Mouse (Mus musculus) heart, embryonic 14.5 days (tissue): Measurements from ENCODE around the gene 6430571L13Rik. TPM values are rescaled to one million over a fixed set of nuclear protein-coding genes. Genes with fewer than 3 reads are reported as not detected.
A peak's percentile ranks its signal among the peaks of the same experiment; 100 is the strongest.

ENCODE experiments used
- ATAC-seq: fragments of 200-750 bp; cut with Nextera tagmentation; 2 replicates; pipeline ENCODE4 v1.8.0; 2017; ENCODE audit warnings: low read depth, moderate TSS enrichment; ENCODE audit not compliant: insufficient number of reproducible peaks, insufficient read depth, low FRiP score
- H3K27ac ChIP-seq, 2 experiments: fragments of 200-500 bp in 1 of 2; fragments of 300-500 bp in 1 of 2; sonication (generic) in 1 of 2; replicated peaks in 1 of 2; 2 replicates each; pipeline ENCODE4 v1.5.1; 2012 to 2014; ENCODE audit warnings: low read depth in 2 of 2, low read length in 2 of 2, control low read depth in 1 of 2, mild to moderate bottlenecking in 1 of 2, mixed read lengths in 1 of 2; ENCODE audit not compliant: control insufficient read depth in 1 of 2, insufficient read depth in 1 of 2
- H3K27me3 ChIP-seq: fragments of 300-500 bp; sonication (generic); 2 replicates; pipeline ENCODE4 v1.6.1; 2014; ENCODE audit warnings: mild to moderate bottlenecking, low read length, control low read depth; ENCODE audit not compliant: control insufficient read depth, insufficient read depth
- H3K36me3 ChIP-seq: fragments of 300-500 bp; sonication (generic); 2 replicates; pipeline ENCODE4 v1.6.1; 2014; ENCODE audit warnings: mild to moderate bottlenecking, control low read depth, low read length, mixed read lengths; ENCODE audit not compliant: control insufficient read depth, insufficient read depth
- H3K4me1 ChIP-seq, 2 experiments: fragments of 200-500 bp in 1 of 2; fragments of 300-500 bp in 1 of 2; sonication (generic) in 1 of 2; 2 replicates each; pipeline ENCODE4 v1.6.1; 2012 to 2014; ENCODE audit warnings: low read length in 2 of 2, control low read depth in 1 of 2, mixed read lengths in 1 of 2; ENCODE audit not compliant: control insufficient read depth in 2 of 2, insufficient read depth in 2 of 2
- H3K4me2 ChIP-seq: fragments of 300-500 bp; sonication (generic); 2 replicates; pipeline ENCODE4 v1.6.1; 2014; ENCODE audit warnings: mild to moderate bottlenecking, low read length
- H3K4me3 ChIP-seq, 2 experiments: fragments of 200-500 bp in 1 of 2; fragments of 300-500 bp in 1 of 2; sonication (generic) in 1 of 2; 2 replicates each; pipeline ENCODE4 v1.5.1; 2012 to 2014; ENCODE audit warnings: low read length in 2 of 2, mild to moderate bottlenecking in 2 of 2, control low read depth in 1 of 2, low read depth in 1 of 2, moderate library complexity in 1 of 2; ENCODE audit not compliant: control insufficient read depth in 1 of 2, insufficient read depth in 1 of 2
- H3K9ac ChIP-seq: fragments of 300-500 bp; sonication (generic); 2 replicates; pipeline ENCODE4 v1.6.1; 2014; ENCODE audit warnings: mild to moderate bottlenecking, low read length
- H3K9me3 ChIP-seq: fragments of 300-500 bp; sonication (generic); 2 replicates; pipeline ENCODE4 v1.6.1; 2016; ENCODE audit warnings: low read length, control low read depth; ENCODE audit not compliant: control insufficient read depth
- WGBS: fragments of 180-500 bp; shearing (Covaris S2); extraction: QIAGEN DNeasy Blood & Tissue Kit; methylation state at CpG from one replicate; pipeline ENCODE4 v1.1.7; 2014; 5-methylcytosine and 5-hydroxymethylcytosine counted together
- polyA plus RNA-seq: library from polyadenylated mRNA; unstranded; fragments of >200 nt; fragmentation: Nextera tagmentation; extraction: Ambion mirVana; gene quantifications from 2 replicates; pipeline ENCODE4 v1.2.1, GENCODE M21; 2014

The 6430571L13Rik gene
- polyA plus RNA-seq, 1 experiment from 2014 or later: 1.1 TPM

- no peak overlapping the region for H3K27ac ChIP-seq
- H3K9me3 ChIP-seq: no peaks in the 10 kb centered on the region
- no peak overlapping the region for H3K9ac ChIP-seq
- peaks cover 15 to 20% of the 10 kb centered on the region in 2 experiments for H3K4me1 ChIP-seq
- no peak for ATAC-seq
- H3K36me3 ChIP-seq: peaks cover 2% of the 10 kb centered on the region; the same call in 1 of the 2 replicates
- H3K27me3 ChIP-seq: no peaks in the 10 kb centered on the region
- no peak overlapping the region for H3K4me2 ChIP-seq
- no peak overlapping the region for H3K4me3 ChIP-seq
- WGBS: 63% methylated on average over 8 of the region's 8 CpGs
These were observed 17.8 kb upstream of the 6430571L13Rik start for GRCm38 (mm10) chr9:107322461-107323050.

DNA sequence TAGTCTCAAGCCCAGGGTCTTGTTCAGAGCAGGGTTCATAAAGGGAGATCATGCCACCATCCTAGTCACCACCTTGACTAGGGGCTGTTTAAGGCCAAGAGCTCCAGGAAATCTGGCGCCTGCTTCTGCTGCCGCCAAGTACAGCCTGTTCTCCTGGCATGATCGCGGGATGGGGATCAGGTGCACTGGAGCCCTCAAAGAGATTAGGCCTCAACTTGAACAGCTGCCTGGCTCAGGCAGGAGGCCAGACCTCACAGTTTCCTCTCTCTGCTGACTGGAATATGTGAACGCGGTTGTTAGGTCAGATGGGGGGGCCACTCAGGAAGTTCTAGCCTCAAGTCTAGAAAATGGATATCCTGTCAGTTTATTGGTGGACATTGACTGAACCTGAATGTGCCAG, 16.8 kb upstream of the 6430571L13Rik start:
- H3K4me2 ChIP-seq: no peak overlapping the region
- ATAC-seq: 0 out of 2 replicates have a peak, but pooled peaks have one; percentile 27
- 33% methylated on average over 6 of the region's 6 CpGs for WGBS
- H3K9ac ChIP-seq: 0 out of 2 replicates have a peak overlapping the region, but pooled peaks have one; percentile 16
- H3K4me1 ChIP-seq: peaks cover 15 to 20% of the 10 kb centered on the region in 2 experiments
- H3K4me3 ChIP-seq: no peak overlapping the region
- H3K36me3 ChIP-seq: peaks cover 3% of the 10 kb centered on the region; the same call in 1 of the 2 replicates
- no peaks in the 10 kb centered on the region for H3K9me3 ChIP-seq
- peak overlapping the region in 1 of 2 experiments; percentile 47; a peak in 2 of 4 replicates for H3K27ac ChIP-seq
- H3K27me3 ChIP-seq: no peaks in the 10 kb centered on the region

- no peaks in the 10 kb centered on the region for H3K27me3 ChIP-seq
- 70% methylated on average over 4 of the region's 4 CpGs for WGBS
- no peak overlapping the region for H3K27ac ChIP-seq
- no peak overlapping the region for H3K4me2 ChIP-seq
- peaks cover 3% of the 10 kb centered on the region; the same call in 1 of the 2 replicates for H3K36me3 ChIP-seq
- H3K4me3 ChIP-seq: no peak overlapping the region
- no peak for ATAC-seq
- H3K9ac ChIP-seq: no peak overlapping the region
- H3K4me1 ChIP-seq: peaks cover 15 to 20% of the 10 kb centered on the region in 2 experiments
- H3K9me3 ChIP-seq: no peaks in the 10 kb centered on the region
These were observed 15.4 kb upstream of the 6430571L13Rik start for GRCm38 (mm10) chr9:107324799-107325561.

DNA sequence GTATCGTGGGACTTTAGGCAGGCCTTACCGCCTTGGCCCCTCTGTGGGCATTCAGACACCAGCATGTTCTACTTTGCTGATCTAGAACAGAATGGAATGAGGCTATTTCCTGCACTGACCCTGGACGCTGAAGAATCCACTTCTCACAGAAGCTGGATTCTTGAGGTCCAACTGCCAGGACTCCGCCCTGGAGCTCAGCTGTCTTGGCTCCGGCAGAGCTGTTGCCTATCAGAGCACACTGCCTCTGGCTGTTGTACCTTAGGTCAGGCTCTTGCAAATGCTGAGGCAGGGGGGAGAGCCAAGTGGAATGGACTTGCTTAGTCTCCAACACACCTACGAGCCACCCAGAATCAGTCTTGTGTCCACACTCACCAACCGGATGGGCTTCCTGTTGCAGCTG, 14.5 kb upstream of the 6430571L13Rik start:
- WGBS: 61% methylated on average over 7 of the region's 7 CpGs
- H3K27me3 ChIP-seq: no peaks in the 10 kb centered on the region
- H3K36me3 ChIP-seq: peaks cover 3% of the 10 kb centered on the region; the same call in 1 of the 2 replicates
- H3K9me3 ChIP-seq: no peaks in the 10 kb centered on the region
- no peak overlapping the region for H3K4me2 ChIP-seq
- ATAC-seq: no peak
- H3K27ac ChIP-seq: no peak overlapping the region
- H3K9ac ChIP-seq: no peak overlapping the region
- H3K4me1 ChIP-seq: peaks cover 15 to 20% of the 10 kb centered on the region in 2 experiments
- no peak overlapping the region for H3K4me3 ChIP-seq

GRCm38 (mm10) chr9:107327879-107328620, 12.4 kb upstream of the 6430571L13Rik start:
- H3K27me3 ChIP-seq: no peaks in the 10 kb centered on the region
- no peak overlapping the region; a peak in 1 of 4 replicates for H3K27ac ChIP-seq
- no peak overlapping the region for H3K4me3 ChIP-seq
- H3K4me1 ChIP-seq: peaks cover 11 to 14% of the 10 kb centered on the region in 2 experiments
- H3K36me3 ChIP-seq: peaks cover 10% of the 10 kb centered on the region
- ATAC-seq: no peak
- H3K9ac ChIP-seq: no peak overlapping the region
- WGBS: 76% methylated on average over 16 of the region's 16 CpGs
- no peak overlapping the region for H3K4me2 ChIP-seq
- no peaks in the 10 kb centered on the region for H3K9me3 ChIP-seq

- H3K9me3 ChIP-seq: no peaks in the 10 kb centered on the region
- peaks cover 10% of the 10 kb centered on the region for H3K36me3 ChIP-seq
- no peak overlapping the region for H3K4me2 ChIP-seq
- peaks cover 0 to 3% of the 10 kb centered on the region in 2 experiments; a peak in 1 of 4 replicates for H3K4me1 ChIP-seq
- WGBS: 65% methylated on average over 6 of the region's 6 CpGs
- ATAC-seq: no peak
- H3K27ac ChIP-seq: no peak overlapping the region
- no peak overlapping the region for H3K9ac ChIP-seq
- no peak overlapping the region for H3K4me3 ChIP-seq
- no peaks in the 10 kb centered on the region for H3K27me3 ChIP-seq
These were observed 9.6 kb upstream of the 6430571L13Rik start for GRCm38 (mm10) chr9:107330791-107331190.

DNA sequence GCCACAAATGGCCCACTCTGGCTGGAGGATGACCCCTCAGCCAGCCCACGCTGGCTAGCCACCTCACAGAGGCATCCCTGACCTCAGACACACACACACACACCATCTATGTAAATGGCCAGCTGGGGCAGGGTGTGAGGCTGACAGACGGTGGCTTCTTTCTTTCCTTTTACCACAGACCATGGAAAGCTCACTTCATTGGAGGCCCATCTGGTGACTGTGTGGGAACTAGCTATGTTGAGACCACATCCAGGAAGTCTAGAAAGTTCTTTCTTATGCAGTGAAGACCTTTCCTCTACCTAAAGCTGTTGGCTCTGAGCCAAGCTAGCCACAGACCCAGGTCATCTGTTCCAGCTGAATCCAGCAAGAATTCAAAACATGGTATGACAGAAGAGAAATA, 6.7 kb upstream of the 6430571L13Rik start:
- peaks cover 7% of the 10 kb centered on the region for H3K36me3 ChIP-seq
- H3K4me3 ChIP-seq: no peak overlapping the region
- no peaks in the 10 kb centered on the region for H3K27me3 ChIP-seq
- no peaks in the 10 kb centered on the region for H3K9me3 ChIP-seq
- ATAC-seq: no peak
- WGBS: 57% methylated on average over 2 of the region's 2 CpGs
- no peak overlapping the region for H3K9ac ChIP-seq
- H3K4me2 ChIP-seq: no peak overlapping the region
- no peak overlapping the region for H3K27ac ChIP-seq
- peaks cover 4 to 13% of the 10 kb centered on the region in 2 experiments; a peak in 3 of 4 replicates for H3K4me1 ChIP-seq
